Mouse (Mus musculus) midbrain, embryonic 11.5 days (tissue): ENCODE data around the gene Spata2l. TPM values are rescaled to one million over a fixed set of nuclear protein-coding genes. Genes with fewer than 3 reads are reported as not detected.
"Not testable (repeated sequence)": the region's sequence is repeated elsewhere in the genome, so short reads cannot be mapped to it uniquely, and the experiment has no call there.

Experiments used
- ATAC-seq: fragments of 200-750 bp; cut with Nextera tagmentation; 2 replicates; pipeline ENCODE4 v1.8.0; 2017; ENCODE audit warnings: moderate TSS enrichment, moderate library complexity; ENCODE audit not compliant: low FRiP score
- DNase-seq: peaks from one replicate; pipeline ENCODE4 v3.0.0; 2015; ENCODE audit warnings: low spot score; ENCODE audit errors: missing footprints
- H3K27ac ChIP-seq: fragments of 300-500 bp; sonication (generic); 2 replicates; pipeline ENCODE4 v1.5.1; 2014; ENCODE audit warnings: low read depth, low read length
- H3K27me3 ChIP-seq: fragments of 300-500 bp; sonication (generic); 2 replicates; pipeline ENCODE4 v1.6.1; 2014; ENCODE audit warnings: mild to moderate bottlenecking, low read length, moderate library complexity, mixed read lengths; ENCODE audit not compliant: control insufficient read depth, insufficient read depth
- H3K36me3 ChIP-seq: fragments of 300-500 bp; sonication (generic); 2 replicates; pipeline ENCODE4 v1.6.1; 2014; ENCODE audit warnings: mild to moderate bottlenecking, low read length, moderate library complexity, mixed read lengths; ENCODE audit not compliant: control insufficient read depth, insufficient read depth
- H3K4me1 ChIP-seq: fragments of 300-500 bp; sonication (generic); 2 replicates; pipeline ENCODE4 v1.6.1; 2014; ENCODE audit warnings: low read length; ENCODE audit not compliant: control insufficient read depth, insufficient read depth
- H3K4me2 ChIP-seq: fragments of 300-500 bp; sonication (generic); 2 replicates; pipeline ENCODE4 v1.6.1; 2014; ENCODE audit warnings: mild to moderate bottlenecking, moderate library complexity
- H3K4me3 ChIP-seq: fragments of 300-500 bp; sonication (generic); 2 replicates; pipeline ENCODE4 v1.5.1; 2014; ENCODE audit warnings: low read depth, low read length
- H3K9ac ChIP-seq: fragments of 300-500 bp; sonication (generic); 2 replicates; pipeline ENCODE4 v1.6.1; 2014; ENCODE audit warnings: low read length
- H3K9me3 ChIP-seq: fragments of 300-500 bp; sonication (generic); 2 replicates; pipeline ENCODE4 v1.6.1; 2016; ENCODE audit warnings: low read length; ENCODE audit not compliant: control insufficient read depth
- WGBS: fragments of 180-500 bp; shearing (Covaris S2); extraction: QIAGEN DNeasy Blood & Tissue Kit; methylation state at CpG from one replicate; pipeline ENCODE4 v1.1.7; 2014; 5-methylcytosine and 5-hydroxymethylcytosine counted together
- polyA plus RNA-seq: library from polyadenylated mRNA; unstranded; fragments of >200 nt; fragmentation: Nextera tagmentation; extraction: Ambion mirVana; gene quantifications from 2 replicates; pipeline ENCODE4 v1.2.1, GENCODE M21; 2014

Spata2l gene
- polyA plus RNA-seq, 1 experiment from 2014 or later, result 1.2 TPM

- H3K4me1 ChIP-seq, result peaks cover 7% of the 10 kb centered on the region
- H3K4me2 ChIP-seq, result peak overlapping the region; percentile 79
- no peak for DNase-seq
- peak; percentile 10; the same call in 1 of the 2 replicates for ATAC-seq
- H3K9me3 ChIP-seq, result no peaks in the 10 kb centered on the region
- 34% methylated on average over 13 of the region's 13 CpGs for WGBS
- H3K27ac ChIP-seq, result no peak overlapping the region
- H3K27me3 ChIP-seq, result peaks cover 13% of the 10 kb centered on the region; the same call in 1 of the 2 replicates
- H3K36me3 ChIP-seq, result no peaks in the 10 kb centered on the region
- peak overlapping the region; percentile 44 for H3K4me3 ChIP-seq
- peak overlapping the region; percentile 58 for H3K9ac ChIP-seq
Measured at GRCm38 (mm10) chr8:123234918-123235519, 1.0 kb downstream of the Spata2l start.

GRCm38 (mm10) chr8:123233760-123234159 lies 2.3 kb downstream of the Spata2l start:
- no peak for DNase-seq
- Histone ChIP-seq H3K4me3 (no peak overlapping the region), H3K27ac (no peak overlapping the region), H3K27me3 (peaks cover 13% of the 10 kb centered on the region; the same call in 1 of the 2 replicates), H3K36me3 (no peaks in the 10 kb centered on the region), H3K4me2 (no peak overlapping the region), H3K4me1 (peaks cover 7% of the 10 kb centered on the region), H3K9ac (no peak overlapping the region), H3K9me3 (no peaks in the 10 kb centered on the region)
- no peak for ATAC-seq
- 81% methylated on average over 11 of the region's 11 CpGs for WGBS

DNA sequence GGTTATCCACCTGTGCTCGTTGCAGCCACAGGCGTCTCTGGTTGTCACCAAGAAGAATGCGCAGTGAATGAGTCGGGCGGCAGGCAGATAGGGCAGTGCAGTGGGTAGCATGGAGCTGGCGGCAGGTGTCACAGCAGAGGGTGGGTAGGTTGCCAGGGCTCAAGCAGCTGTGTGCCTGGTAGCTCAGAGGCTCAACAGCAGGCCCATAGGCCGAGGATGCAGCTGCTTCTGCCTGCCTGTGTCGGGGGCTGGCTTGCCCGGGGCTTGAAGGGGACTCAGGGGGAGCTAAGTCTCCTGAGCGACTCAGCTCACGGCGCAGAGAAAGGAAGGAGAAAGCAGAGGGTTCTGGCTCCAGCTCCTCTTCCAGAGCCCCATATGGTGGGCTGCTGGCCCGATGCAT lies 2.7 kb downstream of the Spata2l start:
- WGBS, result 64% methylated on average over 13 of the region's 13 CpGs
- no peak overlapping the region for H3K4me2 ChIP-seq
- no peak overlapping the region for H3K27ac ChIP-seq
- peaks cover 7% of the 10 kb centered on the region for H3K4me1 ChIP-seq
- no peak for ATAC-seq
- no peak for DNase-seq
- no peak overlapping the region for H3K9ac ChIP-seq
- H3K9me3 ChIP-seq, result no peaks in the 10 kb centered on the region
- H3K36me3 ChIP-seq, result no peaks in the 10 kb centered on the region
- H3K4me3 ChIP-seq, result no peak overlapping the region
- H3K27me3 ChIP-seq, result peaks cover 13% of the 10 kb centered on the region; the same call in 1 of the 2 replicates

DNA sequence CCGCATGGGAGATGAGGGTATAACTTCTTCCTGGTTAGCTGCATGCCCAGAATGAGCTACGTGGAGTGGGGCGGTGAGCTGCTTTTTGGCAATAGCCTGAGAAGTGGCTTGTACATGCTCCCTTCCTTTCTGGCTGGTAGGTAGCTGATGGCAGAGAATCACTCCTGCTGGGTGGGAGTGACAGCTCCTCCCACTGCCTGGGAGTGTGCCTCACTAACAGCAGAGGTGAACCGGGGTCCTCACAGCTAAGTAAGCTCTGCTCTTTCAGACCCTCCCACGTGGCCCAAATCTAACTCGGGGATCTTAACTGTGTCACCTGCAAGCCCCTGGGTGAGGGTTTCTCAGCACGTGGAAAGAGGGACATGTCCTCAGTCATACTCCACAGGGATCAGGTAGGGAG lies 3.5 kb downstream of the Spata2l start:
- Histone ChIP-seq H3K4me1 (peaks cover 7% of the 10 kb centered on the region), H3K9ac (no peak overlapping the region)

GRCm38 (mm10) chr8:123231742-123232141 lies 4.3 kb downstream of the Spata2l start:
- ATAC-seq (no peak), DNase-seq (no peak)
- 65% methylated on average over 5 of the region's 5 CpGs for WGBS
- H3K27me3 ChIP-seq, result peaks cover 13% of the 10 kb centered on the region; the same call in 1 of the 2 replicates
- no peaks in the 10 kb centered on the region; the same call in 1 of the 2 replicates for H3K36me3 ChIP-seq
- H3K4me1 ChIP-seq, result peaks cover 7% of the 10 kb centered on the region
- no peak overlapping the region for H3K4me2 ChIP-seq
- H3K27ac ChIP-seq, result no peak overlapping the region
- no peaks in the 10 kb centered on the region for H3K9me3 ChIP-seq
- no peak overlapping the region for H3K4me3 ChIP-seq
- H3K9ac ChIP-seq, result no peak overlapping the region

More for the DNA sequence above, 3.5 kb downstream of the Spata2l start:
- DNase-seq (no peak), ATAC-seq (no peak)
- Histone ChIP-seq H3K4me2 (no peak overlapping the region), H3K27ac (no peak overlapping the region), H3K9me3 (no peaks in the 10 kb centered on the region), H3K27me3 (peaks cover 13% of the 10 kb centered on the region; the same call in 1 of the 2 replicates), H3K36me3 (no peaks in the 10 kb centered on the region), H3K4me3 (no peak overlapping the region)
- 32% methylated on average over 7 of the region's 7 CpGs for WGBS

DNA sequence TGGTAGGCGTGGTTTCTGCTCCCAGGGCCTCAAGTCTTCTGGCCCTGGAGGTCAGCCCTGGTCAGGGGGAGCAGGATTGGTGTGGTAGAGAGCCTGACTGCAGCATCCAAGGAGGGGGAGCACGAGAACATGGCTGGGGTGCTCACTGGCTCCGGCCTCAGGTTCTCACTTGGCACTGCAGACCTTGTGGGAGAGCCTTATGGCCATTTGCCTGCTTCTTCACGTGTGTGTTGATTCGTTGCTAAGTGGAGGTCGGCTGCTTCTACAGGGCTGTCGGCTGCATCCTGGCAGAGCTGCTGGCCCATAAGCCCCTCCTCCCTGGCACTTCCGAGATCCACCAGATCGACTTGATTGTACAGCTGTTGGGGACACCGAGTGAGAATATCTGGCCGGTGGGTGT lies 5.7 kb downstream of the Spata2l start:
- H3K36me3 ChIP-seq, H3K4me2 ChIP-seq, H3K4me1 ChIP-seq, ATAC-seq, H3K9me3 ChIP-seq, H3K27ac ChIP-seq, DNase-seq, H3K4me3 ChIP-seq, H3K9ac ChIP-seq: not testable (repeated sequence)
- 87% methylated on average over 11 of the region's 11 CpGs for WGBS
- peaks cover 11% of the 10 kb centered on the region; the same call in 1 of the 2 replicates for H3K27me3 ChIP-seq

DNA sequence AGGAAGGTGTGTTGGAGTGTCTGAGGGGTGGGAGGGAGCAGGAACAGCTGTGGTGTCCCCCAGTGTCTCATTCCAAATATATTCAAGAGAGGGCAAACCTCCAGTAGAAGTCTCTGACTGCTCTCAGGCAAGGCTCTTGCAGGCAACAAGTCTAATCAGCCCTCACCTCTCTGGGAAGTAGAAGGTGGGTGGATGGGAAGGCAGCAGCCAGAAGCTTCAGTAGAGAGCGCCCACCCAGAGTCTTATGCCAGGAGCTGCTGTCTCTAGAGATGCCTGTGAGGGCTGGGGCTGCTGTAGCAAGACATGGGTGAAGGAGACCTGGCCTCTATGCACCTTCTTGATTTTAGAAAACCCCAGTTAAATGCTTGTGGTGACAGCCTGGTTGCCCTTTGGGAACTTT lies 7.6 kb downstream of the Spata2l start:
- no peak for DNase-seq
- 94% methylated on average over 1 of the region's 1 CpGs for WGBS
- H3K9ac ChIP-seq, result no peak overlapping the region
- H3K4me3 ChIP-seq, result no peak overlapping the region
- H3K4me2 ChIP-seq, result no peak overlapping the region
- no peak overlapping the region for H3K27ac ChIP-seq
- H3K27me3 ChIP-seq, result peaks cover under 1% of the 10 kb centered on the region; the same call in 1 of the 2 replicates
- peaks cover 10% of the 10 kb centered on the region for H3K4me1 ChIP-seq
- H3K9me3 ChIP-seq, result no peaks in the 10 kb centered on the region
- ATAC-seq, result no peak
- H3K36me3 ChIP-seq, result no peaks in the 10 kb centered on the region; the same call in 1 of the 2 replicates

- 4% methylated on average over 59 of the region's 59 CpGs for WGBS
- no peaks in the 10 kb centered on the region for H3K27me3 ChIP-seq
- H3K27ac ChIP-seq, result peak within 1 kb of the TSS; percentile 15; the same call in 1 of the 2 replicates
Measured at GRCm38 (mm10) chr8:123224278-123225266, 11.5 kb downstream of the Spata2l start, which contains the start of gene Cdk10. Cdk10 (plus strand) TSS chr8:123224842.

More at GRCm38 (mm10) chr8:123224278-123225266, 11.5 kb downstream of the Spata2l start, which contains the start of gene Cdk10:
- H3K9me3 ChIP-seq, result no peaks in the 10 kb centered on the region
- H3K36me3 ChIP-seq, result no peaks in the 10 kb centered on the region; the same call in 1 of the 2 replicates
- DNase-seq (peak; percentile 100), ATAC-seq (peak; percentile 92)
- peak within 1 kb of the TSS; percentile 96 for H3K4me2 ChIP-seq
- H3K4me1 ChIP-seq, result peaks cover 10% of the 10 kb centered on the region
- H3K4me3 ChIP-seq, result peak within 1 kb of the TSS; percentile 66
- H3K9ac ChIP-seq, result peak within 1 kb of the TSS; percentile 82
